Mouse (Mus musculus): ENCODE results near the gene Lcn11. TPM values are rescaled to one million over a fixed set of nuclear protein-coding genes. Genes with fewer than 3 reads are reported as not detected.

Lcn11 gene
- polyA plus RNA-seq, 1 experiment: not detected

GRCm38 (mm10) chr2:25822806-25823205 is 46.0 kb downstream of the Lcn11 start, which contains the start of gene Lcn9:
Gene Lcn9 (plus strand): TSS chr2:25823153.
- Histone ChIP-seq H3K4me3 (replicated peaks; ENCODE audit: extremely low read depth, low read depth, low read length) (no peak within 1 kb of the TSS), H3K4me1 (ENCODE audit: control insufficient read depth, insufficient read depth, low read length) (no peaks in the 10 kb centered on the region)
- no peak for DNase-seq
- 39% methylated on average over 1 of the region's 1 CpGs for WGBS
- TF ChIP-seq CTCF (IDR thresholded peaks at IDR 0.05; ENCODE audit: insufficient read depth, low read length) (no peak), POLR2A (IDR thresholded peaks at IDR 0.05; ENCODE audit: borderline replicate concordance, extremely low read depth, low read depth, low read length) (no peak)

- no peak overlapping the region for H3K4me3 ChIP-seq (replicated peaks; ENCODE audit: extremely low read depth, low read depth, low read length)
- no peak for TF ChIP-seq CTCF (IDR thresholded peaks at IDR 0.05; ENCODE audit: insufficient read depth, low read length)
- TF ChIP-seq POLR2A (IDR thresholded peaks at IDR 0.05; ENCODE audit: borderline replicate concordance, extremely low read depth, low read depth, low read length): no peak
- H3K4me1 ChIP-seq (ENCODE audit: control insufficient read depth, insufficient read depth, low read length): no peaks in the 10 kb centered on the region
- no peak for DNase-seq
- 78% methylated on average over 3 of the region's 3 CpGs for WGBS
Measured at GRCm38 (mm10) chr2:25824751-25825150, 47.9 kb downstream of the Lcn11 start.

GRCm38 (mm10) chr2:25828344-25828947 is 51.6 kb downstream of the Lcn11 start:
- Histone ChIP-seq H3K4me3 (replicated peaks; ENCODE audit: extremely low read depth, low read depth, low read length) (no peak overlapping the region), H3K4me1 (ENCODE audit: control insufficient read depth, insufficient read depth, low read length) (no peaks in the 10 kb centered on the region)
- no peak for DNase-seq
- TF ChIP-seq CTCF (IDR thresholded peaks at IDR 0.05; ENCODE audit: insufficient read depth, low read length) (no peak), POLR2A (IDR thresholded peaks at IDR 0.05; ENCODE audit: borderline replicate concordance, extremely low read depth, low read depth, low read length) (no peak)
- 68% methylated on average over 8 of the region's 8 CpGs for WGBS

Other genes starting within 250 kb of the Lcn11 start
- gene Traf2, start 230.1 kb upstream of the Lcn11 start, polyA plus RNA-seq (2012; rRNA removed): 13.8 and 16.2 TPM in 2 replicates
- 94.0 and 106 TPM in 2 replicates for gene Edf1, start 219.2 kb upstream of the Lcn11 start, polyA plus RNA-seq (2012; rRNA removed)
- 10.2 and 11.5 TPM in 2 replicates for gene Mamdc4, start 202.2 kb upstream of the Lcn11 start, polyA plus RNA-seq (2012; rRNA removed)
- 32.7 and 59.6 TPM in 2 replicates for gene Phpt1, start 201.8 kb upstream of the Lcn11 start, polyA plus RNA-seq (2012; rRNA removed)
- gene Ajm1, start 195.3 kb upstream of the Lcn11 start, polyA plus RNA-seq (2012; rRNA removed): 0.31 and 0.34 TPM in 2 replicates
- 53.4 and 62.2 TPM in 2 replicates for gene Rabl6, start 168.5 kb upstream of the Lcn11 start, polyA plus RNA-seq (2012; rRNA removed)
- not detected in 2 replicates for gene Ccdc183, start 159.3 kb upstream of the Lcn11 start, polyA plus RNA-seq (2012; rRNA removed)
- gene Tmem141, start 155.0 kb upstream of the Lcn11 start, polyA plus RNA-seq (2012; rRNA removed): 15.0 and 17.0 TPM in 2 replicates
- gene Fcna, start 149.0 kb upstream of the Lcn11 start, polyA plus RNA-seq (2012; rRNA removed): 3.5 and 8.2 TPM in 2 replicates
- not detected in 2 replicates for gene Lcn8, start 123.9 kb upstream of the Lcn11 start, polyA plus RNA-seq (2012; rRNA removed)
- not detected in 2 replicates for gene Lcn5, start 119.1 kb upstream of the Lcn11 start, polyA plus RNA-seq (2012; rRNA removed)
- not detected in 2 replicates for gene Lcn6, start 100.2 kb upstream of the Lcn11 start, polyA plus RNA-seq (2012; rRNA removed)
- not detected in 2 replicates for gene Lcn10, start 94.3 kb upstream of the Lcn11 start, polyA plus RNA-seq (2012; rRNA removed)
- not detected in 2 replicates for gene Obp2a, start 77.0 kb upstream of the Lcn11 start, polyA plus RNA-seq (2012; rRNA removed)
- 39.5 and 49.7 TPM in 2 replicates for gene Bmyc, start 70.3 kb upstream of the Lcn11 start, polyA plus RNA-seq (2012; rRNA removed)
- not detected in 2 replicates for gene Obp2b, start 40.0 kb upstream of the Lcn11 start, polyA plus RNA-seq (2012; rRNA removed)
- not detected in 2 replicates for gene Lcn3, start 11.4 kb upstream of the Lcn11 start, polyA plus RNA-seq (2012; rRNA removed)
- not detected in 2 replicates for gene Gm13539, start 5.2 kb downstream of the Lcn11 start, polyA plus RNA-seq (2012; rRNA removed)
- gene Glt6d1, start 38.8 kb downstream of the Lcn11 start, polyA plus RNA-seq (2012; rRNA removed): not detected in 2 replicates
- not detected in 2 replicates for gene Lcn9, start 46.1 kb downstream of the Lcn11 start, polyA plus RNA-seq (2012; rRNA removed)
- gene Sohlh1, start 70.2 kb downstream of the Lcn11 start, polyA plus RNA-seq (2012; rRNA removed): not detected in 2 replicates
- 0.06 and 0.40 TPM in 2 replicates for gene Kcnt1, start 86.7 kb downstream of the Lcn11 start, polyA plus RNA-seq (2012; rRNA removed)
- 7.7 and 7.9 TPM in 2 replicates for gene Camsap1, start 206.3 kb downstream of the Lcn11 start, polyA plus RNA-seq (2012; rRNA removed)
- 29.3 and 38.1 TPM in 2 replicates for gene Ubac1, start 244.7 kb downstream of the Lcn11 start, polyA plus RNA-seq (2012; rRNA removed)

Measured in lung, adult 2 months (tissue).